Mouse (Mus musculus) embryonic facial prominence, embryonic 14.5 days (tissue): ENCODE data around the gene Sort1. TPM values are rescaled to one million over a fixed set of nuclear protein-coding genes. Genes with fewer than 3 reads are reported as not detected.

ENCODE experiments used
- ATAC-seq: fragments of 200-750 bp; cut with Nextera tagmentation; 2 replicates; pipeline ENCODE4 v1.8.0; 2017; ENCODE audit warnings: low read depth, moderate number of reproducible peaks, moderate TSS enrichment
- DNase-seq: peaks from one replicate; pipeline ENCODE4 v3.0.0-alpha.2; 2015; ENCODE audit warnings: low spot score
- H3K27ac ChIP-seq: fragments of 300-500 bp; sonication (generic); replicated peaks from 2 replicates; pipeline ENCODE4 v1.5.1; 2014; ENCODE audit warnings: low read depth, mild to moderate bottlenecking, low read length, moderate library complexity
- H3K27me3 ChIP-seq: fragments of 300-500 bp; sonication (generic); replicated peaks from 2 replicates; pipeline ENCODE4 v1.6.1; 2014; ENCODE audit warnings: low read length; ENCODE audit not compliant: control insufficient read depth, insufficient read depth
- H3K36me3 ChIP-seq: fragments of 300-500 bp; sonication (generic); 2 replicates; pipeline ENCODE4 v1.6.1; 2014; ENCODE audit warnings: low read length, mixed read lengths; ENCODE audit not compliant: control insufficient read depth, insufficient read depth
- H3K4me1 ChIP-seq: fragments of 300-500 bp; sonication (generic); 2 replicates; pipeline ENCODE4 v1.6.1; 2014; ENCODE audit warnings: antibody characterized with exemption, low read length; ENCODE audit not compliant: control insufficient read depth, insufficient read depth
- H3K4me2 ChIP-seq: fragments of 300-500 bp; sonication (generic); 2 replicates; pipeline ENCODE4 v1.6.1; 2014; ENCODE audit warnings: low read depth, mild to moderate bottlenecking, low read length, moderate library complexity, mixed read lengths
- H3K4me3 ChIP-seq: fragments of 300-500 bp; sonication (generic); 2 replicates; pipeline ENCODE4 v1.5.1; 2014; ENCODE audit warnings: low read depth, mild to moderate bottlenecking, low read length
- H3K9ac ChIP-seq: fragments of 300-500 bp; sonication (generic); 2 replicates; pipeline ENCODE4 v1.6.1; 2014; ENCODE audit warnings: low read depth, mild to moderate bottlenecking, low read length, moderate library complexity, mixed read lengths
- H3K9me3 ChIP-seq: fragments of 300-500 bp; sonication (generic); 2 replicates; pipeline ENCODE4 v1.6.1; 2016; ENCODE audit warnings: low read length; ENCODE audit not compliant: control insufficient read depth
- WGBS: fragments of 180-500 bp; shearing (Covaris S2); extraction: QIAGEN DNeasy Blood & Tissue Kit; methylation state at CpG from one replicate; pipeline ENCODE4 v1.1.7; 2014; 5-methylcytosine and 5-hydroxymethylcytosine counted together
- polyA plus RNA-seq: library from polyadenylated mRNA; unstranded; fragments of >200 nt; fragmentation: Nextera tagmentation; extraction: Ambion mirVana; gene quantifications from 2 replicates; pipeline ENCODE4 v1.2.1, GENCODE M21; 2014

Sort1 gene
- polyA plus RNA-seq, 1 experiment from 2014 or later = 18.0 TPM

GRCm38 (mm10) chr3:108318517-108318916 is 34.6 kb downstream of the Sort1 start:
- no peaks in the 10 kb centered on the region for H3K9me3 ChIP-seq
- H3K4me3 ChIP-seq = no peak overlapping the region
- H3K9ac ChIP-seq = no peak overlapping the region
- ATAC-seq = 0 out of 2 replicates have a peak, but pooled peaks have one; percentile 53
- H3K27ac ChIP-seq = no peak overlapping the region
- no peak overlapping the region for H3K4me2 ChIP-seq
- no peak for DNase-seq
- no peaks in the 10 kb centered on the region for H3K27me3 ChIP-seq
- 31% methylated on average over 2 of the region's 2 CpGs for WGBS
- H3K4me1 ChIP-seq = peaks cover 12% of the 10 kb centered on the region; the same call in 1 of the 2 replicates
- H3K36me3 ChIP-seq = no peaks in the 10 kb centered on the region

GRCm38 (mm10) chr3:108321671-108322070 is 37.8 kb downstream of the Sort1 start:
- no peak for ATAC-seq
- H3K36me3 ChIP-seq = 0 out of 2 replicates have a peak, but pooled peaks cover 5% of the 10 kb centered on the region
- no peak overlapping the region for H3K9ac ChIP-seq
- H3K4me2 ChIP-seq = no peak overlapping the region
- 74% methylated on average over 4 of the region's 4 CpGs for WGBS
- no peak overlapping the region for H3K4me3 ChIP-seq
- H3K27me3 ChIP-seq = no peaks in the 10 kb centered on the region
- no peaks in the 10 kb centered on the region for H3K9me3 ChIP-seq
- H3K27ac ChIP-seq = no peak overlapping the region
- H3K4me1 ChIP-seq = peaks cover 12% of the 10 kb centered on the region; the same call in 1 of the 2 replicates
- DNase-seq = peak; percentile 25

DNA sequence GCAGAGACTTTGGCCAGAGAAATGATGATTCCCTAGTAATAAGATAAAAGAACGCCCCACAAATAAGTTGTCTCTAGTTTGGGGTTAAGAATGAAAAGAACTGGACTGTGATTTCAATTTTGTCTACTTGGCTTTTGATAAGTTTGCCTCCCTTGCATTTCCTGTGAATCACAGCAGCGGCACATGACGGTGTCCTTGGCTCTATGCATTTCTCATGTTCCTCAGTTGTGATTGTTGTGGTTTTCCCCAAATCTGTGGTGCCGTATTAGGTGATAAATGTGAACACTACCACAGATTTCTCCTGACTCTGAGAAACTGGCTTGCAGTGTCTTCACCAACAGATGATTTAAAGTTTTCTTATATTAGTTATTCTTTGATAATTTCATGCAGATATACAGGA is 38.3 kb downstream of the Sort1 start:
- Histone ChIP-seq H3K9ac (no peak overlapping the region), H3K9me3 (no peaks in the 10 kb centered on the region), H3K4me2 (no peak overlapping the region), H3K4me3 (no peak overlapping the region), H3K27me3 (no peaks in the 10 kb centered on the region), H3K4me1 (peaks cover 12% of the 10 kb centered on the region; the same call in 1 of the 2 replicates), H3K36me3 (0 out of 2 replicates have a peak, but pooled peaks cover 5% of the 10 kb centered on the region), H3K27ac (no peak overlapping the region)
- no peak for DNase-seq
- no peak for ATAC-seq
- 74% methylated on average over 4 of the region's 4 CpGs for WGBS

DNA sequence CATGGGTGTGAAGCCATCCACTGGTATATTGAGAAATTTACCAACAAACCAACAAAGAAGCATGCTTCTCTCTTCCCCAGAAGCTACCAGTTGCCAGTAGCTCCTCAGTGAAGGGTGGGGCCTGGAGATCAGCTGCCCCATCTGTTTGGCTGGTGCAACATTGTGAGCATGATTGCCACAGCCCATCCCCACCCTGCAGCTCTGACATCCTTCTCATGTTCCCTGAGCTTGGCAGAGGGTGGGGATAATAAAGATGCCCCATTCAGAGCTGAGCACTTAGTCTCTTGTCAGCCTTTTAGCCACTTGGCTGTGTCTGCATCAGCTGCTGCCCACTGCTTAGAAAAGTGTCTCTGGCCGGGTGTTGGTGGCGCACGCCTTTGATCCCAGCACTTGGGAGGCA is 39.1 kb downstream of the Sort1 start:
- H3K36me3 ChIP-seq = 0 out of 2 replicates have a peak, but pooled peaks cover 5% of the 10 kb centered on the region
- H3K4me1 ChIP-seq = peaks cover 12% of the 10 kb centered on the region; the same call in 1 of the 2 replicates
- H3K27ac ChIP-seq = no peak overlapping the region
- H3K9ac ChIP-seq = no peak overlapping the region
- H3K27me3 ChIP-seq = no peaks in the 10 kb centered on the region
- no peaks in the 10 kb centered on the region for H3K9me3 ChIP-seq
- DNase-seq (peak; percentile 42), ATAC-seq (no peak; the same call in 1 of the 2 replicates)
- H3K4me2 ChIP-seq = no peak overlapping the region
- no peak overlapping the region for H3K4me3 ChIP-seq
- WGBS = 84% methylated on average over 3 of the region's 3 CpGs

DNA sequence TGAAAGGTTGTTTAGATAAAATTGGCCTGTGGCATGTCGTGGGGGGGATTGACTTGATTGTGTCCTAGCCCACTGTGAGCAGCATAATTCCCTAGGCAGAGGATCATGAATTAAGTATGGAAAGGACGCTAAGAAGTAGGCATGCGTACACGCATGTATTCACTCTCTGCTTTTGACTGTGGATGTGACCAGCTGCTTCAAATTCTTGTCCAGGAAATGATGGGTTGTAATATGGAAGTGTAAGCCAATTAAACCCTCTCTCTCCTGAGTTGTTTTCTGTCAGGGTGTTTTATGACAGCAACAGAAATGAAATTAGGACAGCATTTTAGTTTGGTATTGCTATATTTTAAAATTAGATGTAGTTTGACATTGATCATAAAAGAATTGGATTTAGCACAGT is 41.0 kb downstream of the Sort1 start:
- no peak overlapping the region for H3K9ac ChIP-seq
- H3K9me3 ChIP-seq = no peaks in the 10 kb centered on the region
- no peaks in the 10 kb centered on the region for H3K27me3 ChIP-seq
- 0 out of 2 replicates have a peak, but pooled peaks cover 9% of the 10 kb centered on the region for H3K36me3 ChIP-seq
- 74% methylated on average over 4 of the region's 4 CpGs for WGBS
- H3K4me1 ChIP-seq = no peaks in the 10 kb centered on the region
- no peak overlapping the region for H3K27ac ChIP-seq
- ATAC-seq (no peak), DNase-seq (no peak)
- H3K4me3 ChIP-seq = no peak overlapping the region
- H3K4me2 ChIP-seq = no peak overlapping the region

DNA sequence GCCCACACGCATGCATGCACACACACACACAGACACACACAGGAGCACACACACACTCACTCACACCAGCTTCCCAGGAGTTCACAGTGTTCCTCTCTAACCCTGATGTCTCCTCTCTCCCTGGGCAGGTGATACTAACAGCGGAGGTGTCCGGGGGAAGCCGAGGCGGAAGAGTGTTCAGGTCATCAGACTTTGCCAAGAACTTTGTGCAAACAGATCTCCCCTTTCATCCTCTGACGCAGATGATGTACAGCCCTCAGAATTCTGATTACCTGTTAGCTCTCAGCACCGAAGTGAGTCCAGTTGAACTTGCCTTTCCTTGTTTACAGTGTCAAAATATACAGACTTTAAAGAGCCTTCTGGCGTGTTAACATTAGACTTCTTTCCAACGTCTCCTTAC is 41.6 kb downstream of the Sort1 start:
- Histone ChIP-seq H3K9ac (no peak overlapping the region), H3K4me2 (no peak overlapping the region), H3K9me3 (no peaks in the 10 kb centered on the region), H3K4me1 (no peaks in the 10 kb centered on the region), H3K36me3 (0 out of 2 replicates have a peak, but pooled peaks cover 9% of the 10 kb centered on the region), H3K4me3 (no peak overlapping the region), H3K27ac (no peak overlapping the region), H3K27me3 (no peaks in the 10 kb centered on the region)
- WGBS = 89% methylated on average over 9 of the region's 9 CpGs
- no peak for DNase-seq
- ATAC-seq = no peak

DNA sequence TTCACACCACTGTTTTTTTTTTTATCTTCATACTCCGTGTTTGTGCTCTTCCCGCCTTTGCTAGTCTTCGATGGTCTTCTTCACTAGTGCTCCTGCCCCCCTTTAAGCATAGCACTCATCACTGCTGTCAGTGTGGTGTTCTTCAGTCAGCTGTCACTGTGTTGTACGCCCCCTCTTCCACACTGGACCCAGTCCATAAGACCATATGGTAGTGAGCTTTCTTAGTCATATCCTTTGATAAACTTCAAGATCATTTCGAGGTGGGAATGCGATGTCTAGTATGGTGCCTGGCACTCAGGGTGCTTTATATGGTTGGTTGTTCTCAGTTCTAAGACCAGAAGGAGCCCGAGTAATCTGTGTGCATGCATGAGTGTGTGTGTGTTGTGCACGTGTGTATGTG is 43.4 kb downstream of the Sort1 start:
- H3K9ac ChIP-seq = no peak overlapping the region
- H3K9me3 ChIP-seq = no peaks in the 10 kb centered on the region
- no peaks in the 10 kb centered on the region for H3K4me1 ChIP-seq
- no peak for DNase-seq
- ATAC-seq = no peak
- H3K36me3 ChIP-seq = peaks cover 17% of the 10 kb centered on the region; the same call in 1 of the 2 replicates
- no peak overlapping the region for H3K4me3 ChIP-seq
- H3K4me2 ChIP-seq = no peak overlapping the region
- no peaks in the 10 kb centered on the region for H3K27me3 ChIP-seq
- H3K27ac ChIP-seq = no peak overlapping the region
- 84% methylated on average over 8 of the region's 8 CpGs for WGBS

- 55% methylated on average over 3 of the region's 3 CpGs for WGBS
- ATAC-seq (no peak), DNase-seq (peak; percentile 31)
- no peaks in the 10 kb centered on the region for H3K9me3 ChIP-seq
- H3K4me1 ChIP-seq = no peaks in the 10 kb centered on the region
- H3K27me3 ChIP-seq = no peaks in the 10 kb centered on the region
- H3K36me3 ChIP-seq = peaks cover 23% of the 10 kb centered on the region; the same call in 1 of the 2 replicates
- peak overlapping the region; percentile 56; the same call in 1 of the 2 replicates for H3K27ac ChIP-seq
- no peak overlapping the region for H3K9ac ChIP-seq
- H3K4me3 ChIP-seq = no peak overlapping the region
- no peak overlapping the region for H3K4me2 ChIP-seq
Observed at GRCm38 (mm10) chr3:108327916-108328315, 44.0 kb downstream of the Sort1 start.

- Histone ChIP-seq H3K36me3 (peaks cover 26% of the 10 kb centered on the region; the same call in 1 of the 2 replicates), H3K4me2 (no peak overlapping the region), H3K9ac (0 out of 2 replicates have a peak overlapping the region, but pooled peaks have one; percentile 15), H3K4me1 (no peaks in the 10 kb centered on the region), H3K27ac (peak overlapping the region; percentile 56), H3K4me3 (no peak overlapping the region), H3K27me3 (no peaks in the 10 kb centered on the region), H3K9me3 (no peaks in the 10 kb centered on the region)
- ATAC-seq (peak; percentile 65), DNase-seq (peak; percentile 67)
- WGBS = 39% methylated on average over 9 of the region's 9 CpGs
Observed at GRCm38 (mm10) chr3:108328441-108328841, 44.6 kb downstream of the Sort1 start.
